ENCODE assay signal across 26 mouse cellular contexts in the genomic region with DNA sequence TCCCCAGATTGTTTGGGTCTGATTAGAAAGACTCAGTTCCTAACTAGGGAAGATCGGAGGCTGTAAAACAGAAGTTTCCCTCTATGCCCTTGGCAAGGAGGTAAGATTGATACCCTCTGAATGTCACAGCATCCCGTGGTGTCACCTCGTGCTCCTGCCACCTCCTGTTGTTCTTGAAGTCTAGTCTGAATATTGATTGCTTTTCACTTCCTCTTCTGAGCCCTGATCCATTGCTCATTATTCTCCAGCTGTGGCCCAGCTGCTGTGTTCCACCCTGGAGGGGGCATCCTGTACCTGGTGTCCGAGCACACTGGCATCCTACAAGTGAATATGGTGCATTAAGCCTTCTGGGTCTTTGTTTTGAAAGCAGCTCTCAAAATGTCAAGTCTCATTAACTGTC.
"Had no signal": no experiment of that assay in that cellular context is flagged by ENCODE, and none has a peak within 500 bp of the region (broad histone marks: within the 10 kb centered on the region; RNA-seq: fewer than 3 reads in every experiment).

No protein-coding gene starts in this region.

- H3K4me1 ChIP-seq: embryonic facial prominence, embryonic 12.5 days; embryonic facial prominence, embryonic 13.5 days; embryonic facial prominence, embryonic 15.5 days; forebrain, embryonic 10.5 days; forebrain, embryonic 12.5 days; forebrain, embryonic 13.5 days; forebrain, embryonic 15.5 days had no signal

- DNase-seq: cerebellum, adult 2 months; cerebellum, adult 8-10 months; cerebellum, adult 9-10 months; cerebellum, adult 9-11 months; cerebellum, postnatal 10 days; cerebellum, postnatal 14 days; cerebellum, postnatal 25 days; cerebellum, postnatal 36 days; embryo, embryonic 11 days; forebrain, postnatal 0 days; gastrocnemius, adult 2 months; gastrocnemius, postnatal 10 days; gastrocnemius, postnatal 14 days; gastrocnemius, postnatal 25 days; gastrocnemius, postnatal 36 days; heart, adult 18-20 months; heart, adult 2 months had no signal

- H3K9me3 ChIP-seq: embryonic facial prominence, embryonic 10.5 days; embryonic facial prominence, embryonic 12.5 days; embryonic facial prominence, embryonic 13.5 days; embryonic facial prominence, embryonic 15.5 days; forebrain, embryonic 10.5 days; forebrain, embryonic 12.5 days; forebrain, embryonic 13.5 days; forebrain, embryonic 15.5 days had no signal

- H3K9ac ChIP-seq: embryonic facial prominence, embryonic 12.5 days; embryonic facial prominence, embryonic 13.5 days; embryonic facial prominence, embryonic 15.5 days; forebrain, embryonic 12.5 days; forebrain, embryonic 13.5 days; forebrain, embryonic 15.5 days; forebrain, postnatal 0 days had no signal

- H3K4me3 ChIP-seq: embryonic facial prominence, embryonic 10.5 days; embryonic facial prominence, embryonic 12.5 days; embryonic facial prominence, embryonic 13.5 days; embryonic facial prominence, embryonic 15.5 days; erythroblast, embryonic 14.5 days; forebrain, embryonic 10.5 days; forebrain, embryonic 12.5 days; forebrain, embryonic 13.5 days; forebrain, embryonic 15.5 days; gastrocnemius, adult 2 months; heart, adult 2 months had no signal

- H3K4me2 ChIP-seq: embryonic facial prominence, embryonic 12.5 days; embryonic facial prominence, embryonic 13.5 days; embryonic facial prominence, embryonic 15.5 days; forebrain, embryonic 12.5 days; forebrain, embryonic 13.5 days; forebrain, embryonic 15.5 days had no signal

- H3K27ac ChIP-seq: embryonic facial prominence, embryonic 10.5 days; embryonic facial prominence, embryonic 12.5 days; embryonic facial prominence, embryonic 13.5 days; embryonic facial prominence, embryonic 15.5 days; forebrain, embryonic 10.5 days; forebrain, embryonic 12.5 days; forebrain, embryonic 13.5 days; forebrain, embryonic 15.5 days; gastrocnemius, adult 2 months; heart, adult 2 months had no signal

- H3K27me3 ChIP-seq: embryonic facial prominence, embryonic 12.5 days; embryonic facial prominence, embryonic 13.5 days; embryonic facial prominence, embryonic 15.5 days; forebrain, embryonic 12.5 days; forebrain, embryonic 13.5 days; forebrain, embryonic 15.5 days had no signal

- H3K36me3 ChIP-seq: embryonic facial prominence, embryonic 10.5 days; embryonic facial prominence, embryonic 12.5 days; embryonic facial prominence, embryonic 13.5 days; embryonic facial prominence, embryonic 15.5 days; forebrain, embryonic 10.5 days; forebrain, embryonic 12.5 days; forebrain, embryonic 15.5 days had no signal
